ENCODE assay signal across 7 mouse cellular contexts in genomic region chr5:134985633-134986297, GRCm38 (mm10). TPM values are rescaled to one million over a fixed set of nuclear protein-coding genes. Genes with fewer than 3 reads are reported as not detected.
DNase-seq lines count a peak whose midpoint lies in the region; ATAC-seq lines count a peak whose summit lies in the region.

Gene Cldn3 (plus strand): TSS chr5:134986214.

- peak; percentile 70 for DNase-seq in WW6 (ENCODE audit: low read depth, low spot score)
- DNase-seq in embryo, embryonic 9.5 days (ENCODE audit: extremely low spot score), result peak; percentile 45
- peak; percentile 35 to 44 for DNase-seq in heart, postnatal 36 days
- DNase-seq in limb, embryonic 10.5 days (ENCODE audit: low spot score), result peak; percentile 55
- no peak for DNase-seq in thymus, postnatal 25 days
- no peak for DNase-seq in natural killer cell, adult 2 months (ENCODE audit: low spot score in 2 of 2)

- H3K27ac ChIP-seq in limb, embryonic 10.5 days, result no peak within 1 kb of the TSS
- H3K27ac ChIP-seq in midbrain, embryonic 12.5 days (replicated peaks), result no peak within 1 kb of the TSS

- H3K4me1 ChIP-seq in limb, embryonic 10.5 days, result peaks cover 17% of the 10 kb centered on the region
- H3K4me1 ChIP-seq in midbrain, embryonic 12.5 days, result peaks cover 28% of the 10 kb centered on the region

- 0 out of 2 replicates have a peak within 1 kb of the TSS, but pooled peaks have one; percentile 17 for H3K9ac ChIP-seq in midbrain, embryonic 12.5 days (replicated peaks)

- 1% methylated on average over 25 of the region's 25 CpGs for WGBS in limb, embryonic 10.5 days
- 1% methylated on average over 25 of the region's 25 CpGs for WGBS in midbrain, embryonic 12.5 days

- H3K4me2 ChIP-seq in midbrain, embryonic 12.5 days (replicated peaks), result peak within 1 kb of the TSS; percentile 44

- H3K9me3 ChIP-seq in limb, embryonic 10.5 days (replicated peaks), result no peaks in the 10 kb centered on the region
- H3K9me3 ChIP-seq in midbrain, embryonic 12.5 days, result no peaks in the 10 kb centered on the region

- peak; percentile 38; the same call in 1 of the 2 replicates for ATAC-seq in midbrain, embryonic 12.5 days (ENCODE audit: low FRiP score, low read depth)

- H3K4me3 ChIP-seq in limb, embryonic 10.5 days, result peak within 1 kb of the TSS; percentile 32
- H3K4me3 ChIP-seq in midbrain, embryonic 12.5 days, result peak within 1 kb of the TSS; percentile 28

- no peaks in the 10 kb centered on the region for H3K36me3 ChIP-seq in limb, embryonic 10.5 days
- H3K36me3 ChIP-seq in midbrain, embryonic 12.5 days, result no peaks in the 10 kb centered on the region

- intact Hi-C loops in heart, postnatal 36 days (cut with DNase I), result no loop called here

- peaks cover 79% of the 10 kb centered on the region for H3K27me3 ChIP-seq in limb, embryonic 10.5 days (ENCODE audit: low read depth, poor library complexity, severe bottlenecking)
- peaks cover 64% of the 10 kb centered on the region for H3K27me3 ChIP-seq in midbrain, embryonic 12.5 days

RNA-seq across cellular contexts. Expression of gene Cldn3, which starts in this region (rescaled TPM):
- total RNA-seq in heart, postnatal 36 days (2021), result under 1 TPM in 1 of 2 experiments, not detected in 1; 0.22 TPM
- polyA plus RNA-seq in limb, embryonic 10.5 days (2016; fragmentation: Nextera tagmentation; extraction: Ambion mirVana), result 8.3 and 10.3 TPM in 2 replicates
- polyA plus RNA-seq in midbrain, embryonic 12.5 days (2016; fragmentation: Nextera tagmentation; extraction: Ambion mirVana), result 2.3 and 2.8 TPM in 2 replicates

Comparison
In these comparisons a context has a peak if more than half of its experiments do, and no peak if none do; other contexts are left out.
1. Peak in DNase-seq in heart, postnatal 36 days; RNA of the gene not detected or under 1 TPM.
2. DNase-seq: peak in WW6 (single experiment), embryo, embryonic 9.5 days (single experiment) and limb, embryonic 10.5 days (single experiment); none in thymus, postnatal 25 days (single experiment) and natural killer cell, adult 2 months (0 of 2).